Mouse (Mus musculus) adrenal gland, postnatal 14 days (tissue): ENCODE results near the gene Slc16a10. TPM values are rescaled to one million over a fixed set of nuclear protein-coding genes. Genes with fewer than 3 reads are reported as not detected.

ENCODE experiments used
- DNase-seq: peaks from one replicate; pipeline ENCODE4 v3.0.0; 2021; ENCODE audit warnings: mixed read lengths
- long read RNA-seq, 2 experiments: library from polyadenylated mRNA; stranded (forward); transcript quantifications; one replicate each; pipeline ENCODE4 v2.0.0; 2021
- total RNA-seq: library from RNA; stranded (reverse); gene quantifications from 2 replicates; pipeline ENCODE4 v1.2.3, GENCODE M21; 2021

The Slc16a10 gene
- 24.6 and 29.7 TPM in 2 replicates for total RNA-seq
- long read RNA-seq, experiment 1, full-length matches to known transcripts, result 28 of 31 reads
- long read RNA-seq, experiment 1, partial matches to known transcripts, result 0 of 31 reads
- long read RNA-seq, experiment 1, other reads (novel, unspliced or antisense), result 3 of 31 reads
- long read RNA-seq, experiment 2, full-length matches to known transcripts, result 25 of 50 reads
- long read RNA-seq, experiment 2, partial matches to known transcripts, result 24 of 50 reads
- long read RNA-seq, experiment 2, other reads (novel, unspliced or antisense), result 1 of 50 reads

GRCm38 (mm10) chr10:40141864-40142523 is at the start of gene Slc16a10:
Slc16a10 (minus strand) TSS chr10:40142258.
- DNase-seq, result peak; percentile 98

- DNase-seq, result no peak
Observed at GRCm38 (mm10) chr10:40191338-40191979, 49.4 kb upstream of the Slc16a10 start.

GRCm38 (mm10) chr10:40190871-40191270 is 48.8 kb upstream of the Slc16a10 start:
- DNase-seq, result no peak

GRCm38 (mm10) chr10:40189689-40190088 is 47.6 kb upstream of the Slc16a10 start:
- DNase-seq, result no peak

GRCm38 (mm10) chr10:40188831-40189230 is 46.8 kb upstream of the Slc16a10 start:
- DNase-seq, result no peak

- no peak for DNase-seq
Observed at GRCm38 (mm10) chr10:40185956-40186355, 43.9 kb upstream of the Slc16a10 start.

- DNase-seq, result no peak
Observed at GRCm38 (mm10) chr10:40180011-40180410, 38.0 kb upstream of the Slc16a10 start.

GRCm38 (mm10) chr10:40179142-40179541 is 37.1 kb upstream of the Slc16a10 start:
- no peak for DNase-seq

GRCm38 (mm10) chr10:40177323-40177962 is 35.4 kb upstream of the Slc16a10 start:
- DNase-seq, result peak; percentile 80

GRCm38 (mm10) chr10:40172136-40172535 is 30.1 kb upstream of the Slc16a10 start:
- DNase-seq, result no peak

GRCm38 (mm10) chr10:40171211-40171610 is 29.2 kb upstream of the Slc16a10 start:
- no peak for DNase-seq

- no peak for DNase-seq
Observed at GRCm38 (mm10) chr10:40170141-40170558, 28.1 kb upstream of the Slc16a10 start.

GRCm38 (mm10) chr10:40169566-40169965 is 27.5 kb upstream of the Slc16a10 start:
- DNase-seq, result no peak

GRCm38 (mm10) chr10:40169088-40169487 is 27.0 kb upstream of the Slc16a10 start:
- DNase-seq, result no peak

- peak; percentile 46 for DNase-seq
Observed at GRCm38 (mm10) chr10:40164421-40165386, 22.6 kb upstream of the Slc16a10 start.

- DNase-seq, result no peak
Observed at GRCm38 (mm10) chr10:40163914-40164313, 21.9 kb upstream of the Slc16a10 start.

- no peak for DNase-seq
Observed at GRCm38 (mm10) chr10:40163338-40163737, 21.3 kb upstream of the Slc16a10 start.

GRCm38 (mm10) chr10:40161701-40162255 is 19.7 kb upstream of the Slc16a10 start:
- DNase-seq, result no peak

GRCm38 (mm10) chr10:40161236-40161635 is 19.2 kb upstream of the Slc16a10 start:
- no peak for DNase-seq

GRCm38 (mm10) chr10:40152550-40152857 is 10.4 kb upstream of the Slc16a10 start:
- DNase-seq, result peak; percentile 33

- DNase-seq, result peak; percentile 61
Observed at GRCm38 (mm10) chr10:40151852-40152549, 9.9 kb upstream of the Slc16a10 start.
